Mouse (Mus musculus): ENCODE measurements around the gene Ankrd13a. TPM values are rescaled to one million over a fixed set of nuclear protein-coding genes. Genes with fewer than 3 reads are reported as not detected.

Ankrd13a gene
- polyA plus RNA-seq, 1 experiment, result 71.8 TPM

- no peak for TF ChIP-seq EP300 (IDR thresholded peaks at IDR 0.05; ENCODE audit: insufficient read depth, low read depth, low read length)
- no peak for TF ChIP-seq POLR2A (IDR thresholded peaks at IDR 0.05; ENCODE audit: insufficient read depth, low read length)
- Histone ChIP-seq H3K27me3 (ENCODE audit: control insufficient read depth, insufficient read depth, low read length, poor library complexity, severe bottlenecking) (no peaks in the 10 kb centered on the region), H3K9ac (ENCODE audit: low read depth, poor library complexity, severe bottlenecking) (no peak overlapping the region), H3K36me3 (ENCODE audit: control insufficient read depth, insufficient read depth, low read length, poor library complexity, severe bottlenecking) (no peaks in the 10 kb centered on the region), H3K27ac (ENCODE audit: insufficient read depth, low read length) (no peak overlapping the region), H3K4me3 (ENCODE audit: low read depth, low read length) (no peak overlapping the region), H3K9me3 (replicated peaks; ENCODE audit: control insufficient read depth, insufficient read depth, low read length, poor library complexity, severe bottlenecking) (no peaks in the 10 kb centered on the region), H3K4me1 (ENCODE audit: control insufficient read depth, insufficient read depth, low read length) (no peaks in the 10 kb centered on the region)
These were observed 28.9 kb upstream of the Ankrd13a start for GRCm38 (mm10) chr5:114745581-114745980.

- no peaks in the 10 kb centered on the region for H3K4me1 ChIP-seq (ENCODE audit: control insufficient read depth, insufficient read depth, low read length)
- H3K27me3 ChIP-seq (ENCODE audit: control insufficient read depth, insufficient read depth, low read length, poor library complexity, severe bottlenecking), result no peaks in the 10 kb centered on the region
- no peaks in the 10 kb centered on the region for H3K9me3 ChIP-seq (replicated peaks; ENCODE audit: control insufficient read depth, insufficient read depth, low read length, poor library complexity, severe bottlenecking)
- TF ChIP-seq CTCF (IDR thresholded peaks at IDR 0.05; ENCODE audit: low read depth, low read length) (no peak), EP300 (IDR thresholded peaks at IDR 0.05; ENCODE audit: insufficient read depth, low read depth, low read length) (no peak), POLR2A (IDR thresholded peaks at IDR 0.05; ENCODE audit: insufficient read depth, low read length) (no peak)
- H3K9ac ChIP-seq (ENCODE audit: low read depth, poor library complexity, severe bottlenecking), result no peak overlapping the region
- H3K4me3 ChIP-seq (ENCODE audit: low read depth, low read length), result no peak overlapping the region
- no peak overlapping the region for H3K27ac ChIP-seq (ENCODE audit: insufficient read depth, low read length)
- H3K36me3 ChIP-seq (ENCODE audit: control insufficient read depth, insufficient read depth, low read length, poor library complexity, severe bottlenecking), result no peaks in the 10 kb centered on the region
These were observed 27.6 kb upstream of the Ankrd13a start for GRCm38 (mm10) chr5:114746886-114747285.

GRCm38 (mm10) chr5:114747521-114747920, 27.0 kb upstream of the Ankrd13a start:
- Histone ChIP-seq H3K27ac (ENCODE audit: insufficient read depth, low read length) (no peak overlapping the region), H3K27me3 (ENCODE audit: control insufficient read depth, insufficient read depth, low read length, poor library complexity, severe bottlenecking) (no peaks in the 10 kb centered on the region), H3K9ac (ENCODE audit: low read depth, poor library complexity, severe bottlenecking) (no peak overlapping the region), H3K9me3 (replicated peaks; ENCODE audit: control insufficient read depth, insufficient read depth, low read length, poor library complexity, severe bottlenecking) (no peaks in the 10 kb centered on the region), H3K4me3 (ENCODE audit: low read depth, low read length) (no peak overlapping the region), H3K36me3 (ENCODE audit: control insufficient read depth, insufficient read depth, low read length, poor library complexity, severe bottlenecking) (no peaks in the 10 kb centered on the region), H3K4me1 (ENCODE audit: control insufficient read depth, insufficient read depth, low read length) (no peaks in the 10 kb centered on the region)
- TF ChIP-seq CTCF (IDR thresholded peaks at IDR 0.05; ENCODE audit: low read depth, low read length) (no peak), POLR2A (IDR thresholded peaks at IDR 0.05; ENCODE audit: insufficient read depth, low read length) (no peak), EP300 (IDR thresholded peaks at IDR 0.05; ENCODE audit: insufficient read depth, low read depth, low read length) (no peak)

- H3K27me3 ChIP-seq (ENCODE audit: control insufficient read depth, insufficient read depth, low read length, poor library complexity, severe bottlenecking), result no peaks in the 10 kb centered on the region
- no peak overlapping the region for H3K4me3 ChIP-seq (ENCODE audit: low read depth, low read length)
- no peak for TF ChIP-seq EP300 (IDR thresholded peaks at IDR 0.05; ENCODE audit: insufficient read depth, low read depth, low read length)
- H3K4me1 ChIP-seq (ENCODE audit: control insufficient read depth, insufficient read depth, low read length), result no peaks in the 10 kb centered on the region
- no peaks in the 10 kb centered on the region for H3K9me3 ChIP-seq (replicated peaks; ENCODE audit: control insufficient read depth, insufficient read depth, low read length, poor library complexity, severe bottlenecking)
- H3K36me3 ChIP-seq (ENCODE audit: control insufficient read depth, insufficient read depth, low read length, poor library complexity, severe bottlenecking), result no peaks in the 10 kb centered on the region
- no peak overlapping the region for H3K9ac ChIP-seq (ENCODE audit: low read depth, poor library complexity, severe bottlenecking)
- no peak overlapping the region for H3K27ac ChIP-seq (ENCODE audit: insufficient read depth, low read length)
These were observed 24.2 kb upstream of the Ankrd13a start for GRCm38 (mm10) chr5:114750325-114750724.

- Histone ChIP-seq H3K4me3 (ENCODE audit: low read depth, low read length) (no peak overlapping the region), H3K9me3 (replicated peaks; ENCODE audit: control insufficient read depth, insufficient read depth, low read length, poor library complexity, severe bottlenecking) (no peaks in the 10 kb centered on the region), H3K27ac (ENCODE audit: insufficient read depth, low read length) (0 out of 2 replicates have a peak overlapping the region, but pooled peaks have one; percentile 9), H3K4me1 (ENCODE audit: control insufficient read depth, insufficient read depth, low read length) (no peaks in the 10 kb centered on the region), H3K9ac (ENCODE audit: low read depth, poor library complexity, severe bottlenecking) (no peak overlapping the region), H3K36me3 (ENCODE audit: control insufficient read depth, insufficient read depth, low read length, poor library complexity, severe bottlenecking) (no peaks in the 10 kb centered on the region), H3K27me3 (ENCODE audit: control insufficient read depth, insufficient read depth, low read length, poor library complexity, severe bottlenecking) (no peaks in the 10 kb centered on the region)
- TF ChIP-seq CTCF (IDR thresholded peaks at IDR 0.05; ENCODE audit: low read depth, low read length), result no peak
- TF ChIP-seq POLR2A (IDR thresholded peaks at IDR 0.05; ENCODE audit: insufficient read depth, low read length), result no peak
- TF ChIP-seq EP300 (IDR thresholded peaks at IDR 0.05; ENCODE audit: insufficient read depth, low read depth, low read length), result peak; percentile 76
These were observed 22.1 kb upstream of the Ankrd13a start for GRCm38 (mm10) chr5:114752397-114752796.

GRCm38 (mm10) chr5:114753384-114753783, 21.1 kb upstream of the Ankrd13a start:
- no peaks in the 10 kb centered on the region for H3K27me3 ChIP-seq (ENCODE audit: control insufficient read depth, insufficient read depth, low read length, poor library complexity, severe bottlenecking)
- H3K36me3 ChIP-seq (ENCODE audit: control insufficient read depth, insufficient read depth, low read length, poor library complexity, severe bottlenecking), result no peaks in the 10 kb centered on the region
- no peak for TF ChIP-seq CTCF (IDR thresholded peaks at IDR 0.05; ENCODE audit: low read depth, low read length)
- TF ChIP-seq EP300 (IDR thresholded peaks at IDR 0.05; ENCODE audit: insufficient read depth, low read depth, low read length), result no peak
- TF ChIP-seq POLR2A (IDR thresholded peaks at IDR 0.05; ENCODE audit: insufficient read depth, low read length), result no peak
- H3K27ac ChIP-seq (ENCODE audit: insufficient read depth, low read length), result no peak overlapping the region
- H3K9me3 ChIP-seq (replicated peaks; ENCODE audit: control insufficient read depth, insufficient read depth, low read length, poor library complexity, severe bottlenecking), result no peaks in the 10 kb centered on the region
- no peaks in the 10 kb centered on the region for H3K4me1 ChIP-seq (ENCODE audit: control insufficient read depth, insufficient read depth, low read length)
- H3K9ac ChIP-seq (ENCODE audit: low read depth, poor library complexity, severe bottlenecking), result no peak overlapping the region
- H3K4me3 ChIP-seq (ENCODE audit: low read depth, low read length), result no peak overlapping the region

Measured in ES-Bruce4 (cell line).